Mouse (Mus musculus): ENCODE measurements around the gene P2rx4.

- TF ChIP-seq CTCF (IDR thresholded peaks at IDR 0.05; ENCODE audit: low read depth, low read length) = no peak
- TF ChIP-seq POLR2A (IDR thresholded peaks at IDR 0.05; ENCODE audit: insufficient read depth, low read length) = no peak
- no peak for TF ChIP-seq EP300 (IDR thresholded peaks at IDR 0.05; ENCODE audit: insufficient read depth, low read depth, low read length)
These were observed 23.4 kb downstream of the P2rx4 start for GRCm38 (mm10) chr5:122730776-122731175.

All from ES-Bruce4 (cell line).